Mouse (Mus musculus) testis, postnatal 14 days (tissue): Measurements from ENCODE around the gene Kcnj2.

Experiments used
- DNase-seq: peaks from one replicate; pipeline ENCODE4 v3.0.0; 2021; ENCODE audit warnings: low spot score

The Kcnj2 gene

GRCm38 (mm10) chr11:111091117-111091516, 25.2 kb downstream of the Kcnj2 start:
- DNase-seq, result no peak

- DNase-seq, result no peak
Observed at GRCm38 (mm10) chr11:111092967-111093366, 27.0 kb downstream of the Kcnj2 start.

- no peak for DNase-seq
Observed at GRCm38 (mm10) chr11:111096612-111097011, 30.6 kb downstream of the Kcnj2 start.

GRCm38 (mm10) chr11:111100131-111100530, 34.2 kb downstream of the Kcnj2 start:
- DNase-seq, result no peak

GRCm38 (mm10) chr11:111100651-111101050, 34.7 kb downstream of the Kcnj2 start:
- DNase-seq, result no peak

GRCm38 (mm10) chr11:111101620-111102176, 35.7 kb downstream of the Kcnj2 start:
- DNase-seq, result no peak

DNA sequence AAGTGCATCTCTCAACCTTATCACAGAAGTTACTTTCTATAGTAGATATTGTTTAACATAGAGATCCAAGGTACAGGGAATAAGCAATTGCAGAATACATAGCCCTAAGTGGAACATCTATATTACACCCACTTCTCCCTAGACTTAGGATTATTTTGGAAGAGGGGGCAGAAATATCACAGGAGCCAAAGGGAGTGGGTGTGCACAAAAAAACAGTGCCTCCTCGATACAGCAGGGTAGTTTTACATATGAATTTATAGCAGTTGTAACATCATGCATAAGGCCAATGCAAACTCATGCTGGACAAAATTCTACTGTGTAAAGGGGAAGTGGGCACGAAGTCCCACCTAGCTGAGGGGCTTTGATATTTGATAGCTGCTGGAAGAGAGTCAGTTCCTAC, 38.5 kb downstream of the Kcnj2 start:
- no peak for DNase-seq

DNA sequence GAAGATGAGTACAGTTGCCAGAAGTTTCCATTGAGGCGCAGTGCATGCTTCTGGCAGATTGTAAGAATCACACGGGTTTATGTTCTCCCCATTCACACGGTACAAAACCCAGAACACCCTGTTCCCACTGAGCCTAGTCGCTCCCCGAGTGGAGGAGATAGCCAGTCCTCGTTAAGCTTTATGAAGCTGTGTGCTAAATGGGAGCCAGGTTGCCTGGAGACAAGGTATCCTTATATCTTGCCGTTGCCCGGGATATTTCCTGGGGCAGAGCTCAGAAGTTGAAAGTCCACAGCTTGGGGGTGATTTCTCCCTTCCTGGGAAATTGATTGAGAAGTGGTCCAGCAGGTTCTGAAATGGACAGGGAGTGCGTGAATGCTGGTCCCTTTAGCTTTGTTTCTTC, 42.2 kb downstream of the Kcnj2 start:
- no peak for DNase-seq

- no peak for DNase-seq
Observed at GRCm38 (mm10) chr11:111121514-111121913, 55.5 kb downstream of the Kcnj2 start.

DNA sequence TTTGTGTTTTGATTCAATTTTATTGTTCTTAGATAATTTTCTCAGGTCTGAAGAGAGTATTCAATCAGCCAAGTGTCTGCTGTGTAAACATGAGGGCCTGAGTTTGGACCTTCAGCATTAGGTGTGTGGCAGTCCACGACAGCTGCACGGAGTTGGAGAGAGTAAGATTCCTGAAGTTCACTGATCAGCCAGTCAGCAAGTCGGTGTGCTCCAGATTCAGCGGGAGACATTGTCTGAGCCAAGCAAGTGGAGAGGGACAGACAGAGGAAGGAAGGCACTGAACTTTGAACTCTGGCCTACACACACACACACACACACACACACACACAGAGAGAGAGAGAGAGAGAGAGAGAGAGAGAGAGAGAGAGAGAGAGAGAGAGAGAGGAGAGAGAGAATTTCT, 57.4 kb downstream of the Kcnj2 start:
- DNase-seq, result no peak

DNA sequence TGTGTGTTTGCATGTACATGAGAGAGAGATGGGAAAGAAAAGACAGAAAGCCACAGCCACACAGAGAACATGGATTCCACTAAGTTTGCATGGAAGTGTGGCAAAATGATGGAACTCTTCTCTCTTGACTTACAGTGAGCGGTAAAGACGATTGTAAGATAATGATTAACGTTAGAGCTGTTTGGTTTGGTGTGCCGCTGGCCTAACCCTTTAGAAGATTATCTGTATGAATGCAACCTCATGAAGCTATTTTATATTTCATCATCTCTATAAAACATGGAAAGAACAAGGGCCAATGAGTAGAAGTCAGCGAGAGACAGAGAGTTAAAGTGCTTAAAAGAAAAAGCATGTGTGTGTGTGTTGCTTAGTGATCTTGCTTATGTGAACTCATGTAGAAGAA, 60.0 kb downstream of the Kcnj2 start:
- DNase-seq, result no peak
